Mouse (Mus musculus) fat pad, adult 2 months (tissue): ENCODE measurements at regions not wholly inside any gene's neighbourhood (a gene's known extent, or its start where the extent isn't known, plus 50 kb on each side); places are given as distances from the start of the nearest gene placed in this dataset.
A peak's percentile ranks its signal among the peaks of the same experiment; 100 is the strongest.

Experiments used
- DNase-seq: peaks from one replicate; pipeline ENCODE4 v3.0.0-alpha.2; 2011; ENCODE audit warnings: low read depth, low spot score; ENCODE audit errors: extremely low read depth

GRCm38 (mm10) chr17:3248875-3249274, 77.5 kb upstream of the Tiam2 start:
- DNase-seq, result no peak

- DNase-seq, result no peak
Measured at GRCm38 (mm10) chr17:3249320-3249719, 77.1 kb upstream of the Tiam2 start.

GRCm38 (mm10) chr17:3251176-3251575, 75.2 kb upstream of the Tiam2 start:
- DNase-seq, result no peak

- no peak for DNase-seq
Measured at GRCm38 (mm10) chr17:3251966-3252365, 74.4 kb upstream of the Tiam2 start.

GRCm38 (mm10) chr17:3253508-3254176, 72.7 kb upstream of the Tiam2 start:
- no peak for DNase-seq

- DNase-seq, result no peak
Measured at GRCm38 (mm10) chr17:3256765-3257164, 69.6 kb upstream of the Tiam2 start.

GRCm38 (mm10) chr17:3258811-3259510, 67.4 kb upstream of the Tiam2 start:
- DNase-seq, result no peak

- DNase-seq, result no peak
Measured at GRCm38 (mm10) chr17:3260796-3261195, 65.6 kb upstream of the Tiam2 start.

- peak; percentile 16 for DNase-seq
Measured at GRCm38 (mm10) chr17:3273108-3274091, 53.0 kb upstream of the Tiam2 start.

GRCm38 (mm10) chr17:3274449-3275285, 51.7 kb upstream of the Tiam2 start:
- no peak for DNase-seq
